Mouse (Mus musculus) forebrain, embryonic 11.5 days (tissue): Measurements from ENCODE around the gene Dchs2. TPM values are rescaled to one million over a fixed set of nuclear protein-coding genes. Genes with fewer than 3 reads are reported as not detected.

Experiments used
- ATAC-seq: fragments of 200-750 bp; cut with Nextera tagmentation; replicated peaks from 2 replicates; pipeline ENCODE4 v1.8.0; 2017; ENCODE audit warnings: moderate TSS enrichment; ENCODE audit not compliant: low FRiP score
- DNase-seq: peaks from one replicate; pipeline ENCODE4 v3.0.0-alpha.2; 2017; ENCODE audit warnings: low spot score
- H3K27ac ChIP-seq: fragments of 300-500 bp; sonication (generic); 2 replicates; pipeline ENCODE4 v1.5.1; 2014; ENCODE audit warnings: low read depth, low read length
- H3K27me3 ChIP-seq: fragments of 300-500 bp; sonication (generic); 2 replicates; pipeline ENCODE4 v1.6.1; 2014; ENCODE audit warnings: mild to moderate bottlenecking, low read length, mixed read lengths; ENCODE audit not compliant: control insufficient read depth, insufficient read depth
- H3K36me3 ChIP-seq: fragments of 300-500 bp; sonication (generic); 2 replicates; pipeline ENCODE4 v1.6.1; 2014; ENCODE audit warnings: mild to moderate bottlenecking, low read length, moderate library complexity, mixed read lengths; ENCODE audit not compliant: control insufficient read depth, insufficient read depth
- H3K4me1 ChIP-seq: fragments of 300-500 bp; sonication (generic); replicated peaks from 2 replicates; pipeline ENCODE4 v1.6.1; 2014; ENCODE audit warnings: low read length, mixed read lengths; ENCODE audit not compliant: control insufficient read depth, insufficient read depth
- H3K4me2 ChIP-seq: fragments of 300-500 bp; sonication (generic); 2 replicates; pipeline ENCODE4 v1.6.1; 2014; ENCODE audit warnings: low read depth, mild to moderate bottlenecking, low read length, moderate library complexity, mixed read lengths; ENCODE audit not compliant: severe bottlenecking
- H3K4me3 ChIP-seq: fragments of 300-500 bp; sonication (generic); 2 replicates; pipeline ENCODE4 v1.5.1; 2014; ENCODE audit warnings: low read depth, low read length
- H3K9ac ChIP-seq: fragments of 300-500 bp; sonication (generic); 2 replicates; pipeline ENCODE4 v1.6.1; 2014; ENCODE audit warnings: low read length
- H3K9me3 ChIP-seq: fragments of 300-500 bp; sonication (generic); 2 replicates; pipeline ENCODE4 v1.6.1; 2016; ENCODE audit warnings: low read length, mixed read lengths; ENCODE audit not compliant: control insufficient read depth
- WGBS: fragments of 180-500 bp; shearing (Covaris S2); extraction: QIAGEN DNeasy Blood & Tissue Kit; methylation state at CpG from one replicate; pipeline ENCODE4 v1.1.7; 2014; 5-methylcytosine and 5-hydroxymethylcytosine counted together
- polyA plus RNA-seq: library from polyadenylated mRNA; unstranded; fragments of >200 nt; fragmentation: Nextera tagmentation; extraction: Ambion mirVana; gene quantifications from 2 replicates; pipeline ENCODE4 v1.2.1, GENCODE M21; 2014

Gene Dchs2
- polyA plus RNA-seq, 1 experiment from 2014 or later, result not detected

- no peak overlapping the region for H3K9ac ChIP-seq
- no peaks in the 10 kb centered on the region; the same call in 1 of the 2 replicates for H3K27me3 ChIP-seq
- DNase-seq (no peak), ATAC-seq (no peak)
- no peak overlapping the region for H3K4me3 ChIP-seq
- WGBS, result 61% methylated on average over 7 of the region's 7 CpGs
- H3K9me3 ChIP-seq, result no peaks in the 10 kb centered on the region
- H3K4me2 ChIP-seq, result no peak overlapping the region
- no peaks in the 10 kb centered on the region for H3K36me3 ChIP-seq
- no peak overlapping the region for H3K27ac ChIP-seq
- H3K4me1 ChIP-seq, result no peaks in the 10 kb centered on the region
Measured at GRCm38 (mm10) chr3:83136413-83136812, 8.7 kb downstream of the Dchs2 start.

GRCm38 (mm10) chr3:83138820-83139219, 11.1 kb downstream of the Dchs2 start:
- H3K27me3 ChIP-seq, result no peaks in the 10 kb centered on the region; the same call in 1 of the 2 replicates
- WGBS, result 76% methylated on average over 2 of the region's 2 CpGs
- no peak overlapping the region for H3K27ac ChIP-seq
- H3K9me3 ChIP-seq, result no peaks in the 10 kb centered on the region
- H3K4me1 ChIP-seq, result no peaks in the 10 kb centered on the region
- H3K36me3 ChIP-seq, result no peaks in the 10 kb centered on the region
- no peak overlapping the region for H3K9ac ChIP-seq
- DNase-seq (no peak), ATAC-seq (no peak)
- no peak overlapping the region for H3K4me2 ChIP-seq
- no peak overlapping the region for H3K4me3 ChIP-seq

DNA sequence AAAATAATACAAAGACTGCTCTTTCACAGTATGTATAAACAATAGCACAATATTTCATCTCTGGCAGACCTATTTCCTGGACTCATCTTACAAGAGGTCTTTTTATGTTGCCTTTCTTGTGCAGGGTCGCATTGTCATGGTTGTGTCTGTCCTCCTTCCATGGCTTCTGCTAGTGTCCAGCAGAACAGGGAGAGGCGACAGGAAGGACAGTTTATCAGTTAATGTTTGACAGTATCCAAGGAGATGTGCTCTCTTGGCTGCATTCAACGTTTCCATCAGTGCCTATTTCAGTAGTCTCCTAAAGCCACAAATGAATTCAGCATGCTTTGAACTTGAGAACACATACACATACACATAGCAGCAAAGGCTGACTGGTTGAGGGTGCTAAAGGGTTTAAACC, 17.9 kb downstream of the Dchs2 start:
- DNase-seq, result no peak
- Histone ChIP-seq H3K36me3 (no peaks in the 10 kb centered on the region), H3K4me2 (no peak overlapping the region), H3K9ac (no peak overlapping the region), H3K27me3 (no peaks in the 10 kb centered on the region), H3K4me3 (no peak overlapping the region), H3K9me3 (no peaks in the 10 kb centered on the region), H3K4me1 (no peaks in the 10 kb centered on the region), H3K27ac (no peak overlapping the region)
- WGBS, result 84% methylated on average over 3 of the region's 3 CpGs
- ATAC-seq, result no peak

- 71% methylated on average over 6 of the region's 6 CpGs for WGBS
- Histone ChIP-seq H3K4me3 (no peak overlapping the region), H3K27ac (no peak overlapping the region), H3K4me2 (no peak overlapping the region), H3K9me3 (no peaks in the 10 kb centered on the region), H3K27me3 (no peaks in the 10 kb centered on the region), H3K36me3 (no peaks in the 10 kb centered on the region), H3K4me1 (no peaks in the 10 kb centered on the region), H3K9ac (no peak overlapping the region)
- ATAC-seq (no peak), DNase-seq (no peak)
Measured at GRCm38 (mm10) chr3:83147273-83148054, 19.7 kb downstream of the Dchs2 start.

- Histone ChIP-seq H3K36me3 (no peaks in the 10 kb centered on the region), H3K27me3 (no peaks in the 10 kb centered on the region), H3K4me1 (no peaks in the 10 kb centered on the region), H3K27ac (no peak overlapping the region), H3K4me2 (no peak overlapping the region), H3K4me3 (no peak overlapping the region), H3K9ac (no peak overlapping the region), H3K9me3 (no peaks in the 10 kb centered on the region)
- WGBS, result 56% methylated on average over 4 of the region's 4 CpGs
- DNase-seq (no peak), ATAC-seq (no peak)
Measured at GRCm38 (mm10) chr3:83148055-83148447, 20.3 kb downstream of the Dchs2 start.

DNA sequence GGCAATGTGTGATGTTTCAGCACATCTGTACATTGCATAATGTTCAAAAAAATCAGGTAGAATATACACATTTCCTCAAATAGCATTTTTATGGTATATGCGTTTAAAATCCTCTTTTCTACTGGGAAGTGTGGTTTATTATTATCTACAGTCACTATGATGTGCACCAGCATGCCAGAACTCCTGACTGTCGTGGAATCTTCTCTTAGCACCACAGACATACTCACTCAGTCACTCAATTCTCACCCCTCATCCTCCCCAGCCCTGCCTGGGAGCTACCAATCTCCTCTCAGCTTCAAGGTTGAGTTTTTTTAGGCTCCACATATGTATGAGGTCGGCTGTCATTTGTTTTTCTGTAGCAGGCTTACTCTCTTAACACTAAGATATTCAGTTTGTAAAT, 20.8 kb downstream of the Dchs2 start:
- Histone ChIP-seq H3K9ac (no peak overlapping the region), H3K4me2 (no peak overlapping the region), H3K9me3 (no peaks in the 10 kb centered on the region), H3K36me3 (no peaks in the 10 kb centered on the region), H3K27ac (no peak overlapping the region), H3K27me3 (no peaks in the 10 kb centered on the region), H3K4me3 (no peak overlapping the region), H3K4me1 (no peaks in the 10 kb centered on the region)
- WGBS, result 67% methylated on average over 3 of the region's 3 CpGs
- no peak for DNase-seq
- no peak for ATAC-seq

DNA sequence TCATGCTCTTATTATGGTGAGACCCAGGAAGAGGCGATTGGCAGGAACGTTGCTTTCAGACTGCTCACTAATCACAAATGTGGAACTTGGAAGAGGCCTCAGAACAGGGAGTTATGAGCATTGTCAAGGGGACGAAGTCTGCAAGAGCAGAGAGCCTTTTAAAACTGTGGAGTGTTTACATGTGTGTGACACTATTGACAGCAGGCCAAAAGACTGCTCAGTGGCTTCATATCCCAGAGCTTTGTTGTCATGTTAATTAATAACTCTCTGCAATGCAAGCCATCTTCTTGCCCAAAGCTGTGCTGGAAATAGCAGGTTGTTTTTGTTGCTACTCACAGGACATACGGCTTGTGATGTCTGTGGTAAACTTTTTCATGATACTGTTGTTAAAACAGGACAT, 27.9 kb downstream of the Dchs2 start:
- Histone ChIP-seq H3K36me3 (no peaks in the 10 kb centered on the region), H3K4me1 (no peaks in the 10 kb centered on the region), H3K4me2 (no peak overlapping the region), H3K27ac (no peak overlapping the region), H3K27me3 (no peaks in the 10 kb centered on the region), H3K4me3 (no peak overlapping the region), H3K9ac (no peak overlapping the region), H3K9me3 (no peaks in the 10 kb centered on the region)
- ATAC-seq (no peak), DNase-seq (no peak)
- WGBS, result 65% methylated on average over 4 of the region's 4 CpGs

DNA sequence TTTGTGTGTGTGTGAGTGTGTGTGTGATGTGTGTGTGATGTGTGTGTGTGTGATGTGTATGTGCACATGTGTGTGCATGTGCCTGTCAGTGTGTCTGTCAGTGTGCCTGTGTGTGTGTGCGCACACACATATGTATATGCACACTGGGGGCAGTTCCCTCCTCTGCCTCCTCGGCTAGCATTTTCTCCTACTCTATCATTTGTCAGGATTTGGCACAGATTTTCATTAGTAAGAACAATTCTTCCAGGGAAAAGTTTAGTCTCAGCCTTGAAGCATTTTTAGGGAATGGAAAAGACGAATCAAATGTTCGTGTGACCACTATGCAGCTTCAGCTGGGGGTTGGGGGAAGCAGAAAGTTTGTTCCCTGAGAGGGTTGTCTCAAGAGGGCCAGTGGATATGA, 28.4 kb downstream of the Dchs2 start:
- H3K36me3 ChIP-seq, result no peaks in the 10 kb centered on the region
- DNase-seq (no peak), ATAC-seq (no peak)
- 82% methylated on average over 4 of the region's 4 CpGs for WGBS
- no peak overlapping the region for H3K4me3 ChIP-seq
- no peak overlapping the region for H3K27ac ChIP-seq
- H3K27me3 ChIP-seq, result no peaks in the 10 kb centered on the region
- no peak overlapping the region for H3K4me2 ChIP-seq
- H3K9me3 ChIP-seq, result no peaks in the 10 kb centered on the region
- no peaks in the 10 kb centered on the region for H3K4me1 ChIP-seq
- H3K9ac ChIP-seq, result no peak overlapping the region

DNA sequence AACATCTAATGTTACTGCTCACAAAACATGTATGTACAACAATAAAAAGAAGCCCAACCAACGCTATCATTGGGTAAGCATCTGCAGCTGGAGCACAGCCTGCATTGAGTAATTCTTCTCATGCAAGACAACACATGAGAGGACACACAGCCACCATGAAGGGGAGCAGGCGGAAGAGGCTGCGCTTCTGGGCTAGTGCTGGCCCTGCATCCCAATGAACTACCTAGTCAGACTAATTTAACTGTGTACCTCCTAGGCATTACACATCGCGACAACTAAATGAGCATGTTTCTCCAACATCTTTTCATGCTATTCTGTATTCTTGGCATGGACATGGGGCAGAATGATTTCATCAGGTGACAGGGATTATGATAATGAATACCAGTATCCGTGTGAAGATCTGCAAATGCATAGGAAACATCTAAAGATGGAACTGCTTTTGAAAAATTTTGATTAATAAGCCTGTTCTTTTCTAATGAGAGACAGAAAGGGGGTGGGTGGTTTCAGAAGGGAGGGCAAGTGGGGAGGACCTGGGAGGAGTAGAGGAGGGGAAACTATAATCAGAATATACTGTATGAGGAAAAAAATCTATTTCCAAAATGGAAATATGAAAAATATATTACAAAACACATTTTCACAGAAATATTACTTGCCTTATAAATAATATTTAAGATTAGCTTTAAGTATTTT, 33.9 kb downstream of the Dchs2 start:
- Histone ChIP-seq H3K36me3 (no peaks in the 10 kb centered on the region), H3K4me2 (no peak overlapping the region), H3K27me3 (no peaks in the 10 kb centered on the region), H3K9ac (no peak overlapping the region), H3K4me1 (no peaks in the 10 kb centered on the region), H3K4me3 (no peak overlapping the region), H3K9me3 (no peaks in the 10 kb centered on the region), H3K27ac (no peak overlapping the region)
- ATAC-seq (no peak), DNase-seq (no peak)
- 77% methylated on average over 6 of the region's 6 CpGs for WGBS
